Mouse (Mus musculus): Measurements from ENCODE around the gene Rpl26.
"Not testable (repeated sequence)": the region's sequence is repeated elsewhere in the genome, so short reads cannot be mapped to it uniquely, and the experiment has no call there.

The Rpl26 gene

DNA sequence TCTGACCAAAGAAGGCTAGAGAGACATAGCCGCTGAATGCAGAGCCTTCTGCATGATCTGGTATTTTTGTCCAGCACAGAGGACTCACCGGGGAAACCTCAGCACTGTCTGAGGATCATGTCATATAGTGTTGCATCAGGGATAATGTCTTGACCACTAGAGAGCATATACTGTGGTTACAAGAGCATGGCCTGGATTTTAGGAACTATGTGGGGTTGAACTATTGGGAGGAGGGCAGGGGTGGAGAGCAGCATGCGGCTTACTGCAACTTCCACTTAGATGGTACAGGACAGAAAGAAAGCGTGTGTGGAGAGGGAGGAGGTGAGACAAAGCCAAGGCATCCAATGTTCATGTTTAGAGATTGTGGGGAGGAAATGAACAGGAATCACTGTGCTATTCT lies 13.2 kb downstream of the Rpl26 start:
- no peak for DNase-seq (ENCODE audit: low spot score in 2 of 2)

DNA sequence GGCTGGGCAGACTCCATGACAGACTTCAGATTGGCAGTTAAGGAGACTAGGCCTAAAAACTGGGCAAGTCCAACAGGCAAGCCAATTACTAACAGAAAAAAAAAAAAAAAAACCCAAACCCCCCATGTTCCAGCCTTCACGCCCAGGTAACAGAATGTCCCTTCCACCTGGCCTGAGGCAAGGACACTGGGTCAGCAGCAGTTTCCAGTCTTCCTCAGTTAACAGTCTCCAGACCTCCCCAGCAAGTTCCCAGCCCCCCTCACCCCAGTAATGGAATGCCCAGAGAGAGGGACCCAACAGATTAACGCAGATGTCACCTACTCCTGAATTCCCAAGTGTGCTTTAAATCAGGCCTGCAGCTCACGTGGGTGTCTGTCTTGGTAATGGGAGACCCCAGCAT lies 21.8 kb downstream of the Rpl26 start:
- DNase-seq (ENCODE audit: low spot score in 2 of 2), result no peak

DNA sequence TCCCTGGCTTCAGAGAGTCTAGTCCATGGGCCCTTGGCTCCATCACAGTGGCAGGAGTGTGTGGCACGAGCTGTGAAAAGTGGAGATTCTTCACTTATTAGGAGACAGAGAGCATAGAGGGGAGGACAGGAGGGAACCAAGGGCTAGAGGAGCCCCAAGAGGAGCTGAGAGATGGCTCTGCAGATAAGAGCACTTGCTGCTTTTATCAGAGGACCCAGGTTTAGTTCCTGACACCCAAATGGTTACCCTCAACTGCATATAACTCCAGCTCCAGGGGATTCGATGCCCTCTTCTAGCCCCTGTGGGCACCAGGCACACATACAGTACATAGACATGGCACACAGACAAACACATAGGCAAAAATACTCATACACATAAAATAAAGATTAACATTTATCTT lies 23.4 kb downstream of the Rpl26 start:
- DNase-seq (ENCODE audit: low spot score in 2 of 2), result no peak

DNA sequence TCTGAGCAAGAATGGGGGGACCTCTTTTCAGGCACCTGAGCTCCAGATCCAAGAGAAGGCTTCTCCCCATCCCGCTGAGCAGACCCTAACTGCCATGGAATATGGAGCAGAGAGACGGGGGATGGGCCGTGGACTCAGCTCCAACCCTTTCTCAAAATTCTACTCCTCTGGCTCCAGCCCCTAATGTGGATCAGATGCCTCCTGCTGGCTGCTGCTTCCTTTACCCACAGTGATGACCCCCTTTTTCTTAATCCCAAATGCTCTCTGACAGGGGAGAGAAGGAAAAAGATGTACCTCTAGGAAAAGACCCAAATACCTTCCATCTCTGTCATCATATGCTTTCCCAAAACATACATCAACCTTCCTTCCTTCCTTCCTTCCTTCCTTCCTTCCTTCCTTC lies 25.6 kb downstream of the Rpl26 start, which contains the start of gene Odf4:
Gene Odf4, minus strand, starts transcription at position 101 of the 400 bp plus-strand sequence.
- DNase-seq (ENCODE audit: low spot score in 2 of 2), result no peak

DNA sequence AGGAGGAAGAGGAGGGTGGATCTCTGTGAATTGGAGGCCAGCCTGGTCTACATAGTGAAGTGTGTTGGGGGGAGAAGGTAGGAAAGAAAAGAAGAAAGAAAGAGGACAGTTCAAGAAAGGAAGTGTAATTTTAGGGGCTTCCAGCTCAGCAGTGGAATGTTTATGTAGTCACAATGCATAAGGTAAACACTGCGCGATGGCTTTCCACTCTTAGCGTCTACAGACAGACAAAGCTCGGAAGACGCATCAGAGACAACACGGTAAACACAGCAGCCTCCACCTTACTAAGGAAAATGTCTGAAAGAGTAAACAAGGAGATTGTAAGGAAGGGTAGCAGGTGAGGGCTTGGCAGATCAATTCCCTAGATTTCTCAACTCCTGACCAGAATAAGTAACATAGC lies 28.6 kb downstream of the Rpl26 start:
- DNase-seq (ENCODE audit: low spot score in 2 of 2), result no peak

DNA sequence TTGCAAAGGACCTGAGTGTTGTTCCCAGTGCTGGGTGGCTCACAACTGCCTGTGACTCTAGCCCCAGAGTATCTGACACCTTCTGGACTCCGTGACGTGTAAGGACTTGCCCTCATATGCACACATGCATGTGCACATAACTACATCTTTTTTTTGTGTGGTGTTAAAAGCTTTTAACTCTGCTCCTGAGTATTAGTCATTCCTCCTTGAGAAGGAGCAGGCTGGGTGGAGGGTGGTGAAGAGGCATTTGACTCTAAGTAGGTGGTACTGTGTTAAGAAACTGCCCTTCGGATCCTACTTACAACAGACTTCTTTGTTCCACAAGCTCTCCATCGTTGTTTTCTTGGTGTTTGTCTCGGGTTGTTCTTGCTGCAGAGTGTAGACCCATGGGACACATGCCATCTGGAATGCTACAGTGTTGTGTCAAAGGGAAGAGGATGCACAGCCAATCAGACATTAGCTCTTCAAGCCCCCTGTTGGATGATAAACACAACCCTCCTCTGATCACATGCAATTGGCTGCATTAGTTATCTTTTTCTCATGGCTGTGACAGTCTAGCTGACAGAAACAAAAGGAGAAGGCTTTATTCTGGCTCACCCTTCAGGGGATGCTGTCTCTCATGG lies 32.6 kb downstream of the Rpl26 start:
- DNase-seq (ENCODE audit: low spot score in 2 of 2), result no peak

DNA sequence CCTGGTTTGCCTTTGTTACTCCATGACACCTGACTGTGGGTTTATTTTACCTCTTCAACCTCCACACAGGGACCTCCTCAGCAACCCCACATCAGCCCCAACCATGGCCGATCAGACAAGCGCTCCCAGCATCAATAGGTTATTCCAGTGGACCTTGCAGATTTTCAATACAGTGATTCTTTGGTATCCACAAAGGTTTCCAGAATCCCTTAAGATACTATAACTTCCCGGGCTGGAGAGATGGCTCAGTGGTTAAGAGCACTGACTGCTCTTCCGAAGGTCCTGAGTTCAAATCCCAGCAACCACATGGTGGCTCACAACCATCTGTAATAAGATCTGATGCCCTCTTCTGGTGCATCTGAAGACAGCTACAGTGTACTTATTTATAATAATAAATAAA lies 35.6 kb downstream of the Rpl26 start:
- DNase-seq (ENCODE audit: low spot score in 2 of 2), result not testable (repeated sequence)

DNA sequence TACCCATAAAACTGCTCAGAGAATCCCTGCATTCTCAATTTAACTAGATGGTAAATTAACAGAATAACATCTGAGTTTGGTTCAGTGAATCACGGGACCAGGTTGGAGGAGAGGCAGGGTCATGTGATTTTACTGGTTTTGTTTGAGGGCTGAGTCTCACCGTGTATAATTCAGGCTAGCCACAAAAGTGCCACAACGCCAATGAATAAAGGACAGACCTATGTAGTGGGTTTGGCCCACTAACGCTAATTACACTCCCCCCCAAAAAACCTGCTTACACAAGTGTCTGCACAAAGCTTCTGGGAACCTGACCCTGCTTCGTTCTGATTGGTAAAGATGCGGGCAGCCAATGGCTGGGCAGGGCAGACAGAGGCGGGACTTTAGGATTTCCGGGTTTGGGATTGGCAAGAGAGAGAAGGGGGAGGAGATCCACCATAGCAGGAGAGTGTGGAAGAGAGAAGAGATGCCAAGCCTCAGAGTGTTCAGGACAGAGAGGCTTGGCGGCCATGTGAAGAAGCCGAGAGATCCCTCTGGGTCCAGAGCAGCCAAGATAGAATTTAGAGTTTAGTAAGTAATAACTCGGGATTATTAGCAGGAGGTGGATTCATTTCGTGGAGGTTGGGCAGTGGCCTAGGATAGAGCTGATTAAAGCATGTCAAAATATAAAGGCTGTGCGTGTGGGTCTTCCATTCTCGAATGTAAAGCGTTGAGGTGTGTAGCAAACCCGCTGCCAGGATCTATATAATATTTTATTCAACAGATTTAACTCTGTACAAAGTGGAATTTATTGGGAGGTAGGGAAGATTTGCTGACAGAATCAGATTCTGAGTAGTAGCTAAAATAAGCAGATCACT lies 38.3 kb downstream of the Rpl26 start:
- DNase-seq (ENCODE audit: low spot score in 2 of 2), result peak; percentile 83 to 84

DNA sequence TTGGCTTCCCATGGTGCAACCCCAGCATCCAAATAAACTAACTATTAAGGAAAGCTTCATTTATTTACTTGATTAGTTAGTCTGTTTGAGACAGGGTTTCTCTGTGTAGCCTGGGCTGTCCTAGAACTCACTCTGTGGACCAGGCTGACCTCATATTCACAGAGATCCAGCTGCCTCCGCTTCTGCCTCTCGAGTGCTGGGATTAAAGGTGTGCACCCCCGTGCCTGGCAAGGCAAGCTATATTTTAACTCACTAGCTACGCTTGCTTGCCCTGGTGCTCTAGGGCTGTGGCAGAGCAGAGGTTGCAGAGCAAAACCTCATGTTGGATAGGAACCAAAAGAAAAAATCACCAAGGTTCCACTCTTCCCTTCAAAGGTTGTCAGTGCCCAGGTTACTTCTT lies 39.1 kb downstream of the Rpl26 start:
- DNase-seq (ENCODE audit: low spot score in 2 of 2), result no peak

DNA sequence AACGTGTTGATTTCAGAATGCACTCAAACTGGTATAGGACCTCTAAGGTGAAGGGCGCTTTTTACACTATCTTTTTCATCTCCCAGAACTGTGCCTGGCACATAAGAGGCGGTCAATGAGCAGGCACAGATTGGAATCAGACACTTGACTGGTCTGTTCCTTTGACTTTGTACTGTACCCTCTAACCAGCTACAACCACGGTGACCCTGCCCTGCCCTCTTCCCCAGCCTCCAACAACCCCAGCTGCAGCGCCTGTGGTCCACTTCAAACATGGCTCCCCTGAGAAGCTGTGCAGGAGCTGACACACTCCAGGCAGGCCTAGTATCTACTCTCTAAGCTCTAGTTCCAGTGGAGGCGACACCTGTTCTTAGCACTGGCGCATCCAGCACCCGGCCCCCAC lies 41.3 kb downstream of the Rpl26 start:
- no peak for DNase-seq (ENCODE audit: low spot score in 2 of 2)

DNA sequence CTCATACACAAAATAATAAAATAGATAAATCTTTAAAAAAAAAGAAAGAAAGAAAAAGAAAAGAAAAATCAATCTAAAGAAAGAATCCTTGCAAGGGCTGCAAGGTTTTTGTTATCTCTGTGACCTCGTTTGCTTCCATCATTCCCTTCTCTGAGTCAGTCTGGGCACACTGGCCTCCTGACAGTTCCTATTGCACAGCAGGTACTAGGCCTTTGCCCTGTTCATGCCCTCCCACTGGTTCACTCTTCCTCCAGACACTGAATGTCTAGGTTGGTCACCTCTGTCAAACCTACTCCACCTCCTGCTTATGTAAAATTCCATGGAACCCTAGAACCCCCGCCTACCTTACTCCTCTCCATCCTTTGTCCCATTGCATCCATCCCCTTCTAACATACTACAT lies 43.9 kb downstream of the Rpl26 start:
- DNase-seq (ENCODE audit: low spot score in 2 of 2), result no peak

DNA sequence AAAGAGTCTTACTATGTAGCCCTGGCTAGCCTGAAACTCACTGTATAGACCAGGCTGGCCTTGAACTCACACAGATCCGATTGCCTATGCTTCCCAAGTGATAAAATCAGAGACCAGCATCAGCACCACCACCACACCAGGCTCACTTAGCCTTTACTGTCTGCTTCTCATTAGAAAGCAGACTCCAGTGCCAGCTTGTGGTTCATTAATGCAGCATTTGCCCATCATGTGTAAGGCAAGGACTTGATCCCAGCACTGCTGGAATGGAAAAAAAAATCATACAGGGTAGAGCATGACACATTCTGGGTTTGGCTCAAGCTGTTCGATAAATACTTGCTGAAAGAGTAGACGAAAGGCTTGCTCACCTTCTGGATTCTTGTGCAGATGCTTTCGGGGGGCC lies 44.6 kb downstream of the Rpl26 start:
- DNase-seq (ENCODE audit: low spot score in 2 of 2), result no peak

DNA sequence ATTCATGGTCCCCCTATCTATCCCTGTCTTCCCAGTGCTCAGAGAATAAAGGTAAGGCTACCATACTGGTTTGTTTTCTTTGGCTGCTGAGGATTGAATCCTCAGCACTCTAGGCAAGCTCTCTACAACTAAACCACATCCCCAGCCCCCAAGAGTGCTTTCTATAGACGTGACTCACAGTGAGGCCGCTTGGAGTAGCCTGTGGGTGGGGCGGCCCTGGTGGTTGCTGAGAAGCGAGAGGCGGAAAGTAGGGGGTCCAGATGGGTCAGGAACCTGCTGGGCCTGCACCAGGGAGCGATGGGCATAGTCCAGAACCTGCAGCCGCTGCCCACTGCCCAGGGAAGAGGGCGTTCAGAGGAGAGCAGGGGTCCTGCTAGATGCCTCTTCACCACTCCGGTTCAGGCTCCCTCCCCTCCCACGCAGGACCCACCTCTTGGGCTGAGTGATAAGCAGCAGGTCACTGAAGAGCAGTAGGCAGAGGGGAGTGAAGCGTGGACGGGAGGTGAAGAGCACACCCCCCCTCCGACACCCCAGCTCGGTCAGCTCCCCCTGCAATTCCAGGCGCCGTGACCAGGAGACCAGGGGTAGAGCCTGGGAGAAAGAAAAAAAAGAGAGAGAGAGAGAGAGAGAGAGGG lies 45.5 kb downstream of the Rpl26 start:
- DNase-seq (ENCODE audit: low spot score in 2 of 2), result no peak

DNA sequence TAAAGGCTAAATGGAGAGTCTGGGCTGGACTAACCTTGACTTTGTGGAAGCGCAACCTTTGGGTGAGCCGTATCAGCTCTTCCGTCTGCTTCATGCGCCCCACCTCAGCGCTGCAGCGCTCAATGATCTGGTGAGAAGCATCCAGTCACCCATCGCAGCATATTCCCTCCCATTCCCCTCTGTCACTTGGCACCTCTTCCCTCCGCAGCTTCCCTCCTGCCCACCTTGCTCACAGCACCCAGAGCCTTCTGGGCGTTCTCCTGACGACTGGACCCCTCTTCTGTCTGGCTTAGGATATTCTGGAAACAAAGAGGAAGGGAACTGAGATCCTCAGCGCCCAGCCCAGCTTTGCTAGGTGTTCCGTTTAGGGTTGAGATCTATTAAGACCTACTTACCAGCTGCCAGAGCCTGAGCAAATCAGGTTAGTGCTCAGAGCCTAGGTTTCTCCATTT lies 46.2 kb downstream of the Rpl26 start:
- no peak for DNase-seq (ENCODE audit: low spot score in 2 of 2)

DNA sequence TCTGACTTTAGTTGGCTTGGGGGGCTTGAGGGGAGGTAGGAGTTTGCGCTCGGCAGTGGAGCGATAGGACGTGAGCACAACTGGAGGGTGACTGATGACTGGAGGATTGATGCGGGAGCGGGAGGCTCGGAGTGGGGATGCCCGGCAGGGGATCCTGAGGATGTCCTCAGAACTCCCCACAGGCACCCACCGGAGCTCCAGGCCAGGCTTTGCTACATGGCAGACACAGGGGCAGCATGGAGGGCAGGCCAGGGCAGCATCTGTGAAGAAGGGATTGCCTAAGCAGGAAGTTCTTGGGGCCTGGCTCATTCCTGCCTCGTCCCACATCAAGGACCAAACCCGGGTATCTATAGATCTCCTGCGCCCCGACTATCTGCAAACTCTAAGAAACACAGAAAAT lies 52.5 kb downstream of the Rpl26 start:
- DNase-seq (ENCODE audit: low spot score in 2 of 2), result no peak

DNA sequence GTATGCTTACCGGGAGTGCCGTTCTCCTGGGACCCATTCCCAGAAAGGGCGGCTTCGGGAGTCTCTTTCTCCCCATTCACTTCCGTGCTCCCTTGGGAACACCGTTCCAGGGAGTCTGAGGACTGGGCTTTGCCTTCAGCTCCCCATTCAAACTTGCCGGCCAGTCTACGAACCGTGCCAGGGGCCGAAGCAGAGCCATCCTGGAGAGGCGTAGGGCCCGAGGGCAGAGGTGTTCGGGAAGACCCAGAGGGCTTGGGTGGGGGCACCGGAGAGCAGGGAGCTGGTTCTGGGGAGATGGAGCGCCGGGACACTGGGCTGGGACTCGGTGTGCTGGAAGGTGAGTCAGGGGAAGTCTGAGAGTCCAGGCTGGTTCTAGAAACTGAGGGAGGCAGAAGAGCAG lies 53.0 kb downstream of the Rpl26 start:
- DNase-seq (ENCODE audit: low spot score in 2 of 2), result no peak

DNA sequence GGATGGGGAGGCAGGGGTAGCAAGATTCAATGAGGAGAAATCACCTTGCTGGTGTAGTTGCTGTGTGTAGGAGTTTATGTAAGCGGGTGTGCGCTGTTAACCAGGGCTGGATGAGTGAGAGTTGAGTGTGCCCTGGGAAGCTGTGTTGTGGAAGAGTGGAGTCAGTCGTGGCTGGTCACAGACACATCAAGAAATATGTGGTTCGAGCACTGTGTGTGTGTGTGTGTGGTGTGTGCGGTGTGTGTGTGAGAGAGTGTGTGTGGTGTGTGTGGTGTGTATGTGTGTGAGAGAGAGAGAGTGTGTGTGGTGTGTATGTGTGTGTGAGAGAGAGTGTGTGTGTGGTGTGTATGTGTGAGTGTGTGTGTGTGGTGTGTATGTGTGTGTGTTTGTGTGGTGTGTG lies 54.1 kb downstream of the Rpl26 start:
- no peak for DNase-seq (ENCODE audit: low spot score in 2 of 2)

DNA sequence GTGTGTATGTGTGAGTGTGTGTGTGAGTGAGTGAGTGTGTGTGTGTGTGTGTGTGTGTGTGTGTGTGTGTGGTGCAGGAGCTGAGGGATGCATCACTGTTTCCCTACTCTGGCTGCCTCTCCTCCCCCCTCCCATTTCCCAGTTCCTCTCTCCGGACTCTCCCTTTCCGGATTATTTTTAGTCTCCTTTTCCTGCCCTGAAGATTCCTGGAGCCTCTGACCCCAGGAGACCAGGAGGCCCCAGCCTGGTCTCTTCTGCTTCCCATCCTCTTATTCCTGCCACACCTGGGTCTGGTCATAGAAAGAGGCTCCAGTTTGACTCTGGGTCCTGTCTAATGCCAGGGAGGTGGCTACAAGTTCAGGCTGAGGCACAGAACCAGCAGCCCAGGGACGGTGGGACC lies 54.7 kb downstream of the Rpl26 start:
- DNase-seq (ENCODE audit: low spot score in 2 of 2), result no peak
